Mouse (Mus musculus) mature B cell (primary cell): ENCODE measurements around the gene Rab11fip3.

Experiments
- in situ Hi-C: fragments of 300-500 bp; cut with MboI; formaldehyde crosslinking; loops from 2 replicates; pipeline ENCODE4 v1.14.3; 2019

Gene Rab11fip3

DNA sequence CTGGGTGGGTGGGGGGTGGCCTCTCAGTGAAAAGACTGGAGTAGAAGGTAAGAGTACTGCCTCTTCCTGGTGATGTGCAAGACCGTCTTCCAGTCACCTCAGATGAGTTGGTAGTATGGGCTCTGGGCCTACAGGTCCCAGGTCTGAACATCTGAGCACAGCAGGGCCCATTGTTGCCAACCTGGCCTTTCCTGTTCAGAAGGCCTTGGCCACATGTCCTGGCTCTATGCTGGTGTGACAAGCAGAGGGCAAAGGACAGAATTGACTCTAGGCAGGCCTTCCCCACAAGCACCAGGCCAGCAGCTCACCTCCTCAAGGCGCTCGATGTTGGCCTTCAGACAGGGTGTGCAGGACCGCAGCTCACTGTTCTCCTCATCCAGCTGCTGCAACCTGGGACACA lies 77.1 kb downstream of the Rab11fip3 start:
- in situ Hi-C loops = no loop called here

DNA sequence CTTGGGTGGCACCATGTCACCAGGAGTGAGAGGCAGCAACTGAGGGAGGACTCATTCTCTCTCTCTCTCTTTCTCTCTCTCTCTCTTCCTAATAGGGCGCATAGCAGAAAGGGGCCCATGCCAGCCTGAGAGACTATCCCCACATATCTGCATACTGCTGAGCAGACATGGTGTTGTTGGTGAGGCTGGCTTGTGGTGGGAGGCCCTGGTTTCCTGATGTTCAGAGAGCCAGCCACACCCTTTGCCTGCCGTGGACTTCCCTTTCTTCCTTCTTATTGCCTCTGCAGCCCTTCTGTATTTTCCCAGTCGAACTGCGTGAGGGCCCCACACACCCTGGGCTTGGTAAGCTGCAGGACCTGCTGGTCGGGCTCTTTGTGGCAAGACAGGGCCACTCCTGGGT lies 79.0 kb downstream of the Rab11fip3 start:
- in situ Hi-C loops = no loop called here

DNA sequence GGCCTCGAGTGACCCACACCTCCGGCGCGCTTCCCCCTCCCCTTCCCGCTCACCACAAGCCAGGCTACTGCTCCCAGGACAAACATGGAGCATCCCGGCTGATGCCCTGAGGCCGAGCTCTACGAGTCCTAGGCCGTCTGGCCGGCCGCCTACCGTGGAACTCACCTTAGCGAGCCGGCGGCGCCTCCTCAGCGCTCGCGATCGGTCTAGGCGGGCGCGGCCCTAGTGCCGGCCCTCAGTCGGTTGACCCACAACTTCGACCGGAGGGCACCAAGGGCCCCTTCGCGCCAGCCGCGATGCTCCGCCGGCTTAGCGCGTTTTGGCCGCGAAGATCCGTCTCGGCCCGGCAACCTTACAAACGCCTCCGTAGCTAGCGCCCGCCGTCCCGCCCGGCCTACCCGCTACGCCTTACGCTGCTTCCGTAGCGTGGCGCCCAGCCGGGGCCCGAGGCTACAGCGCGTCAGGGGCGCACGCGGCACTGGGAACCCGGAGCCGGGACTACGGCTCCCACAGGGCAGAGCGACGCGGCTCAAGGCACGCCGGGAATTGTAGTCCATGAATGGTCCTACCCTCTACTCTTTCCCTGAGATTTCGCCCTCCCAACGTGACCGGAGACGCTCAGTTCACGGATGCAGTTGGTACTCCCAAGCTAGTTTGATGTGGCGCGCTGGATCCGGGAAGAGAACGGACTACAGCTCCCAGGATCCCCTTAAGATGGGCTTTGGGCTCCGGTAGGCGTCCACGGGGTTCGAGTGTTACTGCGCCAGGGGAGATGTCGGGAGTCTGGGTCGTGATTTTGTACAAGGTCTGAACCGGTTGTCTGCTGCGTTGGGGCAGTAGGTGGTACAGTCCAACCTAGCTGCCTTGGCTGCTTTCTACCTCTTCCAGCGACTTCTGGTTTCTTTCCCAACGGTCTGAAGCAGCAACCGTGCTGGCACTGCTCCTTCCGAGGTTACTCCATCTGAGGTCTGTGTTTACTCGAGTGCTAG lies 83.8 kb downstream of the Rab11fip3 start, which contains the start of gene Capn15:
TSS of gene Capn15 (minus strand) at position 491 of the 989 bp plus-strand sequence.
- in situ Hi-C loops = no loop called here

DNA sequence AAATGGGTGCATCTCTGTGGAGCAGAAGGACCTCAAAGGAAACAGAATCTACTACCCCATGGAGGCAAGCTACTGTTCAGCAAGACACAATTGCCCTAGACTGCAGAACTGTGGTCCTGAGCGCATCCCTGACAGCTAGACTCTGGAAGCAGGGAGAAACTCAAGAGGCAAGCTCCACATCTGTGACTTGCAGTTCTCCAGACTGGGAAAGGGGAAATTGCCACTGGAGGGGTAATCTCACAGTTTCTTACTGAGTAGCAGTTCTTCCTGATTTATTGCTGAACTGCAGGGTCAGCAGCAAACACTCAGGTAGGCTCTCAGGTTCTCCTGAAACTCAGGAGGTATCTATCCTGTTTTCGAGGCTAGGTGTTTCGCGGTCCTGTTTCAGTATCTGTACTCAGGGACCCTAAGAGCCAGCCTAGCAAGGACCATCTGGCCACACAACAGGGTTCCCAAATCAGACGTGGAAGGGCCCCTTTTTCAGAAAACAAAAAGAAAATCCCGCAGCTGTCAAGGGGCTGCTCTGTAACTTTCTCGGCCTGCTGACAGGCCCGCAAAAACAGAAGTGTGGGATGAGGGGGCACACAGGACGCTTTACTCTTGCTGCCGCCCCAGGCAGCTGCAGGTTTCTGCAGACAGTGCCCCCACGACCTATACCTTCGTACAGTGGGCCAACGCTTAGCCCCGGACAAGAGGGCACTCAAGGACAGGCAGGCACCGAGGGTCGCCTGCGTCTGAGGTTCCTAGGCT lies 84.6 kb downstream of the Rab11fip3 start:
- in situ Hi-C loops = no loop called here

DNA sequence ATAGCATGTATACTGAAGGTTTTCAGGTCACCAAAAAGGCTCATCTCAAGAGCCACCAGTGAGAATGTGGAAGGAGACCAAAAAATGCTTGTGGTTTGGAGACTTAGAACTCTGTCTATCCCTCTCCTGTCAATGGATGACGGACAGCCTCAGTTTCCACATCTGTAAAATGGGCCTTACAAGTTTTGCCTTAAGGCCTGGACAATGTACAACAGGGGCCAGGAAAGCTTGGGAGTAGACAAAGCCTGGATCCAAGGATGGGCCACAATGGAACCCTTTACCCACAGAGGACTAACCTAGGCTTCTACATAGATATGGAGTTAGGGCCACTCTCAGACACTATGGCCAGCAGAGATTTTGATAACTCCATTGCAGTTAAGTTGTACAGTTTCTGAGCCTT lies 85.3 kb downstream of the Rab11fip3 start:
- in situ Hi-C loops = no loop called here

DNA sequence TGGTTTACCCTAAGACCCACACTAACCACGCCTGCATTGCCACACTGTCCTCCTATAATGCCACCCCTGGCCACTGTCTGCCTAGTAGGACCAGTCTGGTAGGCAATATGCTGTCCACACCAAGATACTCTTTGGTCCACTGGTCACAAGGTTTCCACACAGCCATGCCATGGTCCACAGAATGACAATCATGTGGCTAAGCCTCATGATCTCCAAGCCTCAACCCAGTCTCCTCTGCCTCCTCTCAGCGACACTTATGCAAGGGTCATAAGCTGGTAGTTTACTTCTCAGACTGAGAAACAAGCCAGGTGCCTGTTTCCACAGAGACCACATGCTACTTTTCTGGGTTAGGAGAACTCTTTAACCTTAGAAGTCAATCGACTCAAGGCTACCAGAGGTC lies 86.4 kb downstream of the Rab11fip3 start:
- in situ Hi-C loops = no loop called here

DNA sequence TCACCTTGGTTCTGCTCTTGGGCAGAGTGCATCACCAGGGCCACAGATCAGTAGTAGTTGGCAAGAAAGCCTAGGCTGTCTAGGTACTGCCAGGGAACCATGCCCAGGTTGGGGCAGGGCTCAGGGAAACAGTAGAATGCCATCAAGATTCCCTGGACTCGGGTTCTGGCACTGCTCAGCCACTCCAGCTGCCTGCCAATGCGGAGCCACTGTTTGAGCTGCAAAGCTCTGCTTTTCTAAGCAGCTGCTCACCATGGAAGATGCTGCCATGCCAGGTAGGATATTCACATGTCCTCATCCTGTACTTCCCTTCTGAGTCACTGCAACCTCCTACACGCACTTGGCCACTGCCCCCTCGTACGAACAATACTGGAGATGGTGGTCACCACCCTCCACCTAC lies 88.5 kb downstream of the Rab11fip3 start:
- in situ Hi-C loops = no loop called here

DNA sequence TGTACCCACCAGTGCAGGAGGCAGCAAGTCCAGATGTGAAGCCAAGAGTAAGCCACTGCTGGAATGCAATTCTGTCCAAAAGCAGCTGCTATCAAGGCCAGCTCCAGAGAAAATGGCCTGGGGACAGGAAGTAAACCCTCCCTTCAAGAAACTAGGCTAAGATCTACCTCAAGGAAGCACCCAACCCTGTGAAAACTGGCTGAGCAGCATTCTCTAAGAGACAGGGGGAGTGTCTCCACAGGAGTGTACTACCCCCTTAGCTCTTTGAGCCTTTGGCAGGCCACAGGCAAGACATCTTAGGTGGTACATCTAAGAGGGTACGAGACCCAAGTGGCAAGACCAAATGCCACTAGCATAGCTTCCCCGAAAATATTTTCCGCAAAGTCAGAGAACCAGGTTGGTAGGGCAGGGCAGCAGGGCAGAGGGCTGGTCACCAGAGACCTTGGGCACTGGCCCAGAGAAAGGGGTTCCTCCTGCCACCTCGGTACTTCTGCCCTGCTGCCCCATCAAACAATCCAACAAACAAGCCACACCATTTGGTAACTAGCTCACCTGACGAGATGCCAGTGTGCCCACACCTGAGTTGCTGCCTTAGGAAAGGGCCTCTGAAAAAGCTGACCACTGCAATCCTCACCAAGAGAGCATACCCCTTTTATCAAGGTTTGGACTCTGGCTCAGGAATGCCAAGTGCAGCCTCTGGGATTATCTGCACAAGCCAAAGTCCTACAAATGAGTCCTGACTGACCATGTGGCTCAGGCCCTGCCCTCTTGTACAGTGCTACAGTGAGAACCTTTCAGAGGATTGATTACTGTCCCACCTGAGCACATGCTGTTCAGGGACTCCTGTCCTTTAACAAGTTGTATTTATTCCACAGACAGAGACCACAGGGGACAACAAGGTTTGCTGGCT lies 89.3 kb downstream of the Rab11fip3 start:
- in situ Hi-C loops = no loop called here

DNA sequence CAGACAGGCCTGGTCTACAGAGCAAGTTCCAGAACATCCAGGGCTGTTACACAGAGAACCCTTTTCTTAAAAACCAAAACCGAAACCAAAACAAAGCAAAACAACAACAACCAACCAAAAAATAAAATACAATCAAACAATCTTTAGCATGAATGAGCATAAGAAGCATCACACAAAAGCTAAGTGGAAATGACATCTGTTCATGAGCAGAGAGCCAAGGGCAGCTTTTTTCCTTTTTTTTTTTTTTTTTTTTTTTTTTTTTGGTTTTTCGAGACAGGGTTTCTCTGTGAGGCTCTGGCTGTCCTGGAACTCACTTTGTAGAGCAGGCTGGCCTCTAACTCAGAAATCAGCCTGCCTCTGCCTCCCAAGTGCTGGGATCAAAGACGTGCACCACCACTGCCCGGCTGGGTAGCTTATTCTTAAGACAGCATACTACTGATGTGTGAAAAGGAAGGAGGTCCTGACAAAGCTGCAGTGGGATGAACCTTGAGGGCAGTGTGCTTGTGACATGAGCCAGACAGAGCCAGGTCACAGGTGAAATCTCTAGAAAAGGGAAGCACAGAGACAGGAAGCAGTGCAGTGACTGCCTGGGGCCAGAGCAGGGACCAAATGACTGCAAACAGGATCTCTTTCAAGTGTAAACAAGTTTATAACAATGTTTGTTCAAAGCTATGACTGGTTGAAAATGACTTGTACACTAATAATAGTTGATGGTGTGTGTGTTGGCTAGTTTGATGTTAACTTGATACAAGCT lies 98.2 kb downstream of the Rab11fip3 start:
- in situ Hi-C loops = no loop called here

DNA sequence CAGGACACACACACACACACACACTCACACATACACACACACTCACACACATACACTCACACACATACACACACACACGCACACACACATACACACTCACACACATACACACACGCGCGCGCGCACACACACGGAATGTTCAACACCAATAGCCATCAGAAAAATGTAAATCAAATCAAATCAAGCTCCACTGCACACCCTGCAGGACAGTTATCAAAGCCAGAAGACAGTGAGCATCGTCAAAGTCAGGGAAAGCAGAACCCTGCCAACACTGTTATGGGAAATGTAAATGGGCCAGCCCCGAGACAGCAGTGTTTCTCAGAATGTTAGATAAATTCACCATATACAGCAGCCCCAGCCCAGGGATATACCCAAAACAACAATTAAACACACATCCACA lies 98.9 kb downstream of the Rab11fip3 start:
- in situ Hi-C loops = no loop called here

DNA sequence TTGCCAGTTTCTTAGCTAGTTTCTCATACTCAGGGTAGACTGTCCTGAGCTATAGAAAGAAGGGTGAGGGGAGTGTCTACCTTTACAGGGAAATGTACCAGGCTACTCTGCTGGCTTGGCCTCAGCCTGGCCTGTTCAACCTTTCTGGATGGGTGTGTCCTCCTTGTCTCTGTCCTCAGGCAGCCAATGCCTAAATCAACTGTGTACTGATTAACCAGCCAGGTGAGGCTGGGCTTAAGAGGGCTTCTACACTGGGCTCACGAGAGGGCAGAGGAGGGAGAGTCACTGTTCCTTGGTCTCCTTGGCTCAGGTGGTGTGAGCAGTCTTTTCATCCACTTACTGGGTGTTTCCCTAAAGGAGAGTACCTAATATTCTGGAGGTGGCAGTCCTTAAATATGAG lies 101.2 kb downstream of the Rab11fip3 start:
- in situ Hi-C loops = no loop called here

DNA sequence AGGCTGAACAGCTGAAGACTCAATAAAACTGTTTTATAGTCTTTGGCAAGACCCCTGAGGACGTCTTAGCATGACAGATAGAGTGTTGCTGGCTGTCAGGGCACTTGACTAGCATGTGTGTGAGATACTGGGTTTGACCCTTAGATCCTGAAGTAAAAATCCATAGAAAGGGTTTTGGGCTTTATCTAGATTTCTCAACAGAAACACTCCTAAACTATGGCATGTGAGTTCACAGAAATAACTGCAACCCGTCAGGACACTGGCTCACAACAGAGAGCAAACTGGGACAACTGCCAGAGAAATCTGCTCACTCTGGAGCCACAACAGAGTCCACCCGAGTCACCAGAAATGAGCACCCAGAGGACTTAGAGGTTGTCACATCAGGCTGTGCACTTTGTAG lies 101.7 kb downstream of the Rab11fip3 start:
- in situ Hi-C loops = no loop called here

DNA sequence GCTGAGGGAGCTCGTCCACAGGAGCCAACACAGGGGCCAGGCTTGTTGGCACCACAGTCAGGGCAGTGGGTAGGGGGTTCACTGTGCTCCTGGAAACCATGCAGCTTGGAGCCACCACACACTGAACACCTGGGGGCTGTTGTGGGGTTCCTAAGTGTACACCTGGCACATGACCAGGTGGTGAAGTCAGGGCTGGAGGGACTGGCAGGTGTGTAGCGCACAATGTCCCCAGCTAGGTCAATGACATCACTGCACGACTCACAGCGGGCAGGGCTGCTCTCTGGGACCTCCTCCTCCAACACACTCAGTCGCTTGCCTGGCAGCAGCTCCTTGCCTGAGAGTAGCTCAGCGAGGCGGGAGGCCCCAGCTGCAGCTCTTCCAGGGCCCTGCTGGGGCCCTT lies 105.1 kb downstream of the Rab11fip3 start:
- in situ Hi-C loops = no loop called here

DNA sequence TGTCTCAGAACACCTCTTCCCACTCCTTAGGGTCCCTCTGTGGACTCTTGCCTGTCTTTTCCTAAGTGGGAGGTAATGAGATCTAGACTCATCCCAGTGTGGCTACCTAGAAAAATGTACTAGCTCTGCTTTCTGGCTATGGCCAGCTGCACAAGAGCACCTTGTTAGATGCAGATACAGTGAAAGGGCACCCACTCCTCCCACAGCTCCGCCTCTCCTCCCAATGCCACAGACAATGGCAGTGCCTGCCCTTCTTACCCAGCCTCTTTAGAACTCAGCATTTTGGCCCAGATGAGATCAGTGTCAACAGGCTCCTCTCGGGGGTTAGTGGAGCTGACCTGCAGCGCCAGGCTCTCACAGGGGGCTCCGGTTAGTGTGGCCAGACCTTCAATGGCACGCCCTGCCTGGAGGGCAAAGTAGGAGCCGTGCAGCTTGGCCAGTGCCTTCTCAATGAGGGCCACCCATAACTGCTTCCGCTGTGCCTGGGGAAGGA lies 106.9 kb downstream of the Rab11fip3 start:
- in situ Hi-C loops = no loop called here

DNA sequence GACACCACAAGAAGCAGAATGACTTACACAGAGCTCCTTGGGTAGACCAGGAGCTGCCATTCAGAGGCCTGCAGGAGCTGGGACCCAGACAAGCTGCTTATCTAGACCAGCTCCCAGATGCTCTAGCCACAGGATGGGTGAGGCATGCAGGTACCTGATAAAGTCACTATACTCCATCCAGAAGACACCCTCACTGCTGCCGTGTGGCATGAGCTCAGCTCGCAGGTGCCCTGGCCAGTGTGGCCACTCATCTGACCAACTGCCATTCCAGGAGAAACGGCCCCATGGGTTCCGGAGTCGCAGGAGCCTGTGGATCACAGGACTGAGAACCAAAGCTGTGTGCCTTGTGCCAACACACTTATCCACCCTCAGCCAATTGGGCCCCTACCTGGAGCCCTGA lies 107.8 kb downstream of the Rab11fip3 start:
- in situ Hi-C loops = no loop called here

DNA sequence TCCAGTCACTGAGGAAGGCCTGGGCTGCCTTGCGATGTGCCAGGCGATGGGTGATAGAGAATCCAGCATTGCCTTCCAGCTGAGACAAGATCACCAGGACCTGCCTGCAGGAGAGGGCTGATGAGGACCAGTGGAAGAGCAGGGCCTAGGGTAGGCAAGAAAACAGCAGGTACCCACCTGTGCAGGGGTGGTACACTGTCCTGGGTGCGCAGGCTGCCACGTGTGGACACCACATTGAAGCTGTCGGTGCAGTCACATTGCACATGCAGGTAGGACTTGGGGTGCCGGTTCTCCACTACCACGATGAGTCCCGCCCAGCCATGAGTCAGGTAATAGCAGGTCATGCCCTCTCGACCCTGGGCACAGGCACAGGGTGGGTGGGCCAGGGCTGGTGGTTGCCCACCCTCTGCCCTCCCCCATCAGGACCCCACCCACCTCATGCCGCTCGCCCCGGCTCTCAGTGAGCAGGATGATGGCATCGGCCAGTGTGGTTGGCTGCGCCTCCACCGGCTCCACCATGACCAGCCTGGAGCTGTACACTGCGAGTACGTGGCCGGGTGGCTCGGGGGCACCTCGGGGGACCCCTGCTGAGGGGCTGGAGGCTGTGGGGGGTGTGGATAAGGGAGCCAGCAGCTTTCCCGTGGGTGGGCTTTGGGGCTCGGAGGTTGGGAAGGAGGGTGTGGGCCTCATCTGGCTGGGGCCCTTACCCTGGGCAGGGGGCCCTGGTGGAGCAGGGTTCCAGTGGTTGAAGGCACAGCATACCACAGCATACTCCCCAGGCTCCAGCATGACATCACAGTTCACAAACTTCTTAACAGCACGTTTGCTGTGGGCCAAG lies 109.5 kb downstream of the Rab11fip3 start:
- in situ Hi-C loops = no loop called here

DNA sequence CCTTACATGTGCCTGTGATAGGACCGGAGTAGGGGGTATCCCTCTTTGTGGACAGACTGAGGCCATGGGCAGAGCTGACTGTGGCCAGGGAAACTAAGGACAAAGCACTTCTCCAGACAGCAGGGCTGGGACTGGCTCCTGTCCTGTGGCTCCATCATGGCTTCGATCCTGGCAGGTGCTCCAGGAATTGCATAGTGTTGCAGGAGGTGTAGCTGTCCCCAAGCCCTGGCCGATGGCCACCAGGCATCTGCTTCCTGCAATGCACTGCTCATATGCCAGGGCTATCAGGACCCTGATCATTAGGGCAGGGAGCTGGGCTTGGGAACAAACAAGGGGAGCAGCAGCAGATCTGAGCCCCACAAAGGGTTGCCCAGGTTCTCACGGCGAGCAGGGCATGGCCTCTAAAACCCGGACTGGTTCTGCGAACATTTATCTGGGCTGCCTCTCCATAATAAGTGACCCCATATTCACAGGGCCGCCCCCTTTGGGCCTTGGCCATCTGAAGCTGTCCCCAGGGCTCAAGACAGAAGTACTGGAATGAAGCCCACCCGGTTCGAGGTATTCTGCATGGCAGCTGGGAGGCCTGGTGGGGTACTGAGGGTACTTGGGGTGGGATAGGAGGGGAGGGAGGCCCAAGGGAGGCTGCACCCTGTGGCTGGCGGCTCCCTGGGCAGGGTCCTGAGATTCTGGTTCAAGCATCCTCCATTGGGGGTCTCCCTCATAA lies 110.4 kb downstream of the Rab11fip3 start:
- in situ Hi-C loops = no loop called here

DNA sequence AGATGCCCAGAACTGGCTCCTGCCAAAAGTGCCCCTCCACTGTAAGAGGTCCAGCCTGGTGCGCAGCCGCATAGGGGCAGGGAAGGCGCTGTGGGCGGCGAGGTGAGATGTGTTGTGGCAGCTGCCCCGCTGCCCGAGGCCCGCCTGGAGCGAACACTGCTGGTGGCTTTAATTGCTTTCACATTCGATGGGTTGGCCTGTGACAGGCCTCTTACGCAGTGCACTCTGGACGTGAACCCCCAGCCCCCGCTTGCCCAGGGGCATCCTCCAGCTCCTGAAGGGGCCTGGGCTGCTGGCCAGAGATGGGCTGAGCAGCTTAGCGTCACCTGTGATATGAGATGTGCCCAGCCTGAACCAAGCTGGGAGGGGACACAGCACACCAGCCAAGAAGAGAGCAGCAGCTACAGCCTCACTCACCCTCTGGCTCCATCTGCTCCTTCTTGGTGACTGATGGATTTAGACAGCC lies 111.7 kb downstream of the Rab11fip3 start:
- in situ Hi-C loops = no loop called here

DNA sequence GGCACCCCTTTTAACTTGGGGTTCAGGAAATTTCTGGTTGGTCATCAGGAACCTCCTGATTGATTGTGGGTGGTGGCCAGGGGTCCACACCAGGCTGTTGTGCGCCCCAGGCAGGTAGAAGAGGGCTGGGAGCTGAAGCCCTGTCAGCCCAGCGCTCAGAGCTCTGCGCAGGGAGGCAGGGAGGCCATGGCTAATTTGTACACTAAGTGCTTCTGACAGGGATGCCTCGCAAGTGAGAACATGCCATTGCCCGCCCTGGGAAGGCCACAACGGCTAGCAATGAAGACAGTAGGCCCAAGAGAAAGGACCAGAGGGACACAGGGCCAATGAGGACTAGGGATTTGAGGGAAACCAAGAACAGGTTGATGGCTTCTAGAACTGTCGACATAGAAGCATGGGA lies 112.7 kb downstream of the Rab11fip3 start:
- in situ Hi-C loops = no loop called here
